Mouse (Mus musculus): ENCODE results near the gene Rsad1.

Rsad1 gene

GRCm38 (mm10) chr11:94548041-94548784, 842 bp downstream of the Rsad1 start:
- DNase-seq (ENCODE audit: low read depth, low spot score) = no peak

DNA sequence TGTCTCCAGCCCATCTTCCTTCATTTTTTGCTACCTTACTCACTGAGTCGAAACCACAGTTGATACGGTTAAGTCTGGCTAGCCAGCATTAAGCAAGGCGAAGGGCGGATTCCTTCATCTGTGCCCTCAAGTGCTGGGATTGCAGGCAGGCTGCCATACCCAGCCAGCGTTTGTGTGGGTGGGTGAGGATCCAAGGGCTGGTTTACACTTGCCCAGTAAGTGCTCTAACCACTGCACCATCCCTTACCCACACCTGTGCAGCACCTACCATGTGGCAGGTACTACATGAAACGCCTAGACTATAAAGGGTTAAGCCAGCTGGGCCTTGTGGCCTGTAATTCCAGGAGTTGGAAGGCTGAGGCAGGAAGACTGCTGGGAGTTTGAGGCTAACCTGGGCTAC, 1.8 kb downstream of the Rsad1 start:
- DNase-seq (ENCODE audit: low read depth, low spot score) = no peak

DNA sequence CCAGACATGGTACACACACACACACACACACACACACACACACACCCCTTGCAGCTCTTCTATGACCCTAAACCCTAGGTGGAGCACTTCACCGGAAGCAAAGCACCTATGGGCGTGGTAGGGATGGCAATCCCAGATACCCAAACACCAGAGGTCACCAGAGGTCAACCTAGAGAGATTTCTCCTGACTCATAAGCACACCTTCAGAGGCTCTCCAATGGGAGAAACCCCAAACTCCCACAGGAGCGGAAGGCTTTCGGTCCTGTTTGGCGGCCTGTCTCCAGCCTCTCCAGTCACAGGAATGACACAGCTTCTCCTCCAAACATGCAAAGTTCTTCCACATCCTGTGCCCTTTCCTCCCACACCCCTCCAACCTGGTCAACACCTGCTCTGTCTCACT, 2.7 kb downstream of the Rsad1 start:
- DNase-seq (ENCODE audit: low read depth, low spot score) = no peak

- no peak for DNase-seq (ENCODE audit: low read depth, low spot score)
Measured at GRCm38 (mm10) chr11:94544422-94544821, 4.6 kb downstream of the Rsad1 start.

- no peak for DNase-seq (ENCODE audit: low read depth, low spot score)
Measured at GRCm38 (mm10) chr11:94543932-94544331, 5.1 kb downstream of the Rsad1 start.

- no peak for DNase-seq (ENCODE audit: low read depth, low spot score)
Measured at GRCm38 (mm10) chr11:94543344-94543743, 5.7 kb downstream of the Rsad1 start.

- no peak for DNase-seq (ENCODE audit: low read depth, low spot score)
Measured at GRCm38 (mm10) chr11:94542400-94542799, 6.7 kb downstream of the Rsad1 start.

DNA sequence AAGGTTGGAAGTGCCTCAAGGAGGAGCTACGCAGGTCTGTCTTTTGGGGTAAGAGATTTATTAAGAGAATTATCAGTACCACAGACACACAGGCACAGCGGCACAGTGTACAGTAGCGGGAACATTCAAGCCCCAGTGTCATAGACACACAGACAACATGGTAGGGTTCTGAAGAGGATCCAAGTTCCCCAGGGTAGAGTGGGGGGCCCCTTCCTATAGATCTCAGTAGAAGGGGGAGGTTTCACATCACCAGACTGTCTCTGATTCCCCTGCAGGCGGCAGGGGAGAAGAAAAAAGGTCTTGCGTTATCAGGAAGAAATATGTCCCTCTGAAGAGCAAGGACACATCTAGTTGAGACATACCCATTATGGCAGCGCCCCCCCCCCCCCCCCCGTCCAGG, 9.3 kb downstream of the Rsad1 start:
- DNase-seq (ENCODE audit: low read depth, low spot score) = no peak

DNA sequence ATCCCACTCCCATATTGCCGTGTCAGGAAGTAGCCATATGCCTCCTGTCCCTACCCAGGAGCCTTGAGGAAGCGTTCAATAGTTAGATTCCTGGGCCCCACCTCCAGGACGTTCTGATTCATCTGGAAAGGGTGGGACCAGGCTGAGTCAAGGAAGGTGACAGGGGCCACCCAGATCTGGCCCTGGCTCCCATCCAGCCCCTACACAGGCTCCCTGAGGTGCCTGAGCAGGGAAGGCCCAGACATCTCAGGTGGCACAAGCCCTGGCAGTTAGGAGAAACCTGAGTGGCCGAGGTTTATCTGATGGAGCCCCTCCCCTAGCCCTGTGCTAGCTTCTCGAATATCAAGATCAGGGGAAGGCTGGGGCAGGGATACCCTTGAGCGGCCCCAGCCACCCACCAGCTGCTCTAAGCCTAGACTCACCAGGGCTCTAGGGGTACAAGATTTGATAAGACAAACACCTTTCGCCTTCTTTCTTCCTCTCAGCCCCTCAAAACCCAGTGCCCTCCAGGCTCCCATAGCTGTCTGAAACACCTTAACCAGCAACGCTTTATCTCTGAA, 10.2 kb downstream of the Rsad1 start:
- DNase-seq (ENCODE audit: low read depth, low spot score) = no peak

DNA sequence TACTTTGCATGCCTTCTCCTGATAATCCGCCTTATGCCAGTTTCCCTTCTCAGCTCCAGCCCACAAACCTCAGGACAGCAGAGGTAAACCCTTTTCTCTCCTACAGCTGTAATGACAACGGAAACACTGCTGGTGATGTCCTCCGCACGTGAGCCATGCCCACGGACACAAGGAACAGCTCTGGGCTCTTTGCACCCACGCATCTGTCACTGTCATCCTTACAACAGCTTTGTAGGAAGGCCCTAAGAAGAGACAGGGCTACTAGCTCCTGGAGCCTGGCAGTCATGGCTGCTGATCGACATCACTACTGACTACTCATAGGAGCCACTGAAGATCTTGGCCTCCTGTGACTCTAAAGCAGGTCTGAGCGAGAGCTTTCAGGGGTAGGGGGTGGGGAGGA, 15.9 kb downstream of the Rsad1 start:
- peak; percentile 43 for DNase-seq (ENCODE audit: low read depth, low spot score)

- no peak for DNase-seq (ENCODE audit: low read depth, low spot score)
Measured at GRCm38 (mm10) chr11:94528879-94529278, 20.2 kb downstream of the Rsad1 start.

DNA sequence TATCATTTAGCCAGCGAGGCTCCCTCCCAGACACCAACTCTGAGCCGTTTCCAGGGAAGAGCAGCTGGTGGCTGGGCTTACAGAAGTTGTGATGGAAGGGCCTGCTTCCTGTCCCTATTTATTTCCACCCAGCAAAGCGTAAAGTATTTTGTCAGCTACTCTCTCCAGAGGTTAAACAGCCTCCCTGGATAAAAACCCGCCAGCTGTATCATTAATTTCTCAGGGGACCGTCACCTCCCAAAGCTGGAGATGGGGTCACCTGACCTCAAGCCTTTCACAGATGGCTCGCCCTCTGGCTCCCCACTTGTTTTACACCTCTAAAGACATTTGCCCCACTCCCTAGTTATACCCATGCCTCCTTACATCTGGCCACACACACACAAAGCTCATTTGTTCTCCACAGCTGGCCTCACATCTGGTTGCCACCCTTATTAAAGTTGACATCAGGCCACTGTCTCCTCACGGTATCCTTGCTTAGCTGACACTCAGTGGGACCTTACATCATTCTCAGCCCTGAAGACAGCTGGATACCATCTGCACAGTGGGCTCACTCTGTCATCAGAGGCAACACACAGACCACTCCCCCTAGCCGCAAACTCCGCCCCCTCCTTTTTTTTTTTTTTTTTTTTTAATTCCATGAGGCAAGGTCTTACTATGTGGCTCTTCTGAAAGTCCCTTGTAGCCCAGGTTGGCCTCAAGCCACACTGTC, 22.7 kb downstream of the Rsad1 start:
- no peak for DNase-seq (ENCODE audit: low read depth, low spot score)

GRCm38 (mm10) chr11:94521219-94521843, 27.7 kb downstream of the Rsad1 start, which contains the start of gene Mycbpap:
Gene Mycbpap, minus strand, starts transcription at chr11:94521742.
- DNase-seq (ENCODE audit: low read depth, low spot score) = no peak

- no peak for DNase-seq (ENCODE audit: low read depth, low spot score)
Measured at GRCm38 (mm10) chr11:94513452-94513851, 35.6 kb downstream of the Rsad1 start.

DNA sequence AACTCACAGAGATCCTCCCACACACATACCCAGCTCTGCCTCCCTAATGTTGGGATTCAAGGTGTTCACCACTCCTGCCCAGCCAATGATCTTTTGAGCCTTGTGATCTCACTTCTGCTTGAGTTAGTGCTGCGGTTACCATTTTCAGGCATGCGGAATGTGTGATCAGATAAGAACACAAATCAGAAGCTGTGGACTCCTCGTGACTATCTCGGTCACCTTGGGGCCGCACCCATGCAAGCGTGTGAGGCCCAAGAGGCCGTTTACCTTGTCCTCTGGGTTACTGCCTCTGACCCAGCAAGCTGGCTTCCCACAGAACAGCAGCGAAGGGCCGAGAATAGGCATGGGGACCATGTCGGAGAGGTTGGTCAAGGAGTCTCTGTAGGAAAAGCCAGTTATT, 40.1 kb downstream of the Rsad1 start:
- DNase-seq (ENCODE audit: low read depth, low spot score) = no peak

GRCm38 (mm10) chr11:94501482-94501881, 47.6 kb downstream of the Rsad1 start:
- no peak for DNase-seq (ENCODE audit: low read depth, low spot score)

- no peak for DNase-seq (ENCODE audit: low read depth, low spot score)
Measured at GRCm38 (mm10) chr11:94500362-94500761, 48.7 kb downstream of the Rsad1 start.

- DNase-seq (ENCODE audit: low read depth, low spot score) = no peak
Measured at GRCm38 (mm10) chr11:94499661-94500152, 49.3 kb downstream of the Rsad1 start, which contains the start of gene Epn3. Gene Epn3, minus strand, starts transcription at chr11:94499974.

DNA sequence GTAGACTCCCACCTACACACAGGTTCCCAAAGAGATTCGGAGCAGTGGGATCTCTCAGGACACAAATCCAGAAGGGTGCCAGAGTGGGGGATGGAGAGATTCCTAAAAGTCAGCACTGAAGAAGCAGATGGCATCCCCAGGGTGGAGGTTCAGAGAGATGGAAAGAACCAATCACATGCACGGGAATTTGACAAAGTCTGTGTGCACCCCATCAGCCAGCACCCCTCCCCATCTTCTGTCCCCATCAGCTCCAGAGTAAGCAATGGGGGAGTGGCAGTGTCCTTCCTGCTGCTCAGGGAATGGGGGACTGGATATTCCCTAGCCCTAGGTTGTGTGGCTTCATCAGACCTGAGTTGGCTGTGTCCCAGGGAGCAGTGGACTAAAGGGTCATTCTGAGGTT, 50.0 kb downstream of the Rsad1 start:
- no peak for DNase-seq (ENCODE audit: low read depth, low spot score)

DNA sequence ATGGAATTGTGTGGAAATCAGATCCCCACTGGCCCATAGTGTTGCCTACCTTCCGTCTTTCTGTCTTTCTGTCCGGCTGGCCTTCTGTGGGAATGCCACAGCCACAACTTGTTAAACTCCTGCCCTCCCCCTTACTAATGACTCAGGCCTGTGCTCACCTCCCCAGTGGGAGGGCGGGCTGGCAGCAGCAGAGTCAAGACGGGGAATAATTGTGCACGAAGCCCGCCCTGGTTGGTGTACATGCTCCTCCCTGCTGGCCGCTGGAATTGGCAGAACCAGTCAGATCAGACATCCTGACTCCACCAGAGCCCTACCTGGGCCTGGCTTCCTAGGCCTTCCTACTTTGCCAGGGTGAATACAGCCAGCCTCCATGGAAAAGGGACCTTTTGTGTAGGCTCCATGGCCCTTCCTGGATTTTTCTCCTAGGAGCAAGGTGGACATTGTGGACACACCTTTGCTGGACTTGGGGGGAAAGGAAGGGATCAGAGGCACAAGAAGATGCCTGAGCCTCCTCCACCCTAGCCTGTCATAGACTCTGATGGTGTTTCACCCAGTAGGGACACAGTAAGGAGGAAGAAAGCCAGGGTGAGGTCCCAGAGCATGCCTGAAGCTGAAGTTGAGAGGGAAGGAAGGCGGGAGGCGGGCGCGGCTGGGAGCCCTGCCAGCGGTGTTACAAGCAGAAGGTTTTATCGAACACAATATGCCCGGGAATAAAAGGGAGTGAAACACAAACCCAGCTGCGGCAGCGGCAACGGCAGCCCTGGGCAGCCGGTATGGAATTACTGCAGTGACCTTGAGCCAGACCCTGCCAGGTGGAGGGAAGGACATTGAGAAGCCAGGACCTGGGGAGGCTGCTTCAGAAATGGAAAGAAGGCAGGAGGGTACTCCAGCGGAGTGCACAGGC, 50.7 kb downstream of the Rsad1 start:
- no peak for DNase-seq (ENCODE audit: low read depth, low spot score)

GRCm38 (mm10) chr11:94495415-94495814, 53.6 kb downstream of the Rsad1 start:
- no peak for DNase-seq (ENCODE audit: low read depth, low spot score)

All from telencephalon, adult 2 months (tissue).